Mouse (Mus musculus) embryonic fibroblast, embryonic 13.5 days (primary cell): Measurements from ENCODE around the gene Mob1a.

Experiments used
- CTCF ChIP-seq: IDR thresholded peaks from 2 replicates; pipeline ENCODE4 v1.5.1; 2011; ENCODE audit warnings: mild to moderate bottlenecking, control low read depth, low read length, moderate library complexity, borderline replicate concordance; ENCODE audit not compliant: insufficient read depth
- POLR2A ChIP-seq: IDR thresholded peaks from 2 replicates; pipeline ENCODE4 v1.6.1; 2011; ENCODE audit warnings: low read depth, mild to moderate bottlenecking, control low read depth, low read length, moderate library complexity

GRCm38 (mm10) chr6:83321927-83322326 is 3.9 kb upstream of the Mob1a start:
- TF ChIP-seq CTCF (no peak), POLR2A (no peak)
